Mouse (Mus musculus) ES-E14 (cell line): Measurements from ENCODE around the gene Tmem230. TPM values are rescaled to one million over a fixed set of nuclear protein-coding genes. Genes with fewer than 3 reads are reported as not detected.

Experiments
- DNase-seq: peaks from one replicate; pipeline ENCODE4 v3.0.0-alpha.2; 2013; ENCODE audit warnings: low read depth, low spot score
- H3K27ac ChIP-seq: 2 replicates; pipeline ENCODE4 v1.5.1; 2012; ENCODE audit warnings: low read depth, mild to moderate bottlenecking, low read length, moderate library complexity, mixed read lengths; ENCODE audit not compliant: poor library complexity, insufficient read depth, severe bottlenecking
- H3K36me3 ChIP-seq: 2 replicates; pipeline ENCODE4 v1.6.1; 2012; ENCODE audit warnings: mild to moderate bottlenecking, low read length, moderate library complexity, mixed read lengths; ENCODE audit not compliant: control insufficient read depth, poor library complexity, insufficient read depth, severe bottlenecking
- H3K4me1 ChIP-seq, 2 experiments: fragments of 150-350 bp in 1 of 2; sonication (generic) in 1 of 2; 2 replicates each; pipeline ENCODE4 v1.6.1; 2012; ENCODE audit warnings: low read length in 2 of 2, mild to moderate bottlenecking in 1 of 2, mixed read lengths in 1 of 2; ENCODE audit not compliant: control insufficient read depth in 2 of 2, insufficient read depth in 2 of 2, poor library complexity in 1 of 2
- H3K4me3 ChIP-seq, 2 experiments: fragments of 150-350 bp in 1 of 2; sonication (generic) in 1 of 2; 2 replicates each; pipeline ENCODE4 v1.5.1; 2012; ENCODE audit warnings: low read length in 2 of 2, low read depth in 1 of 2, mild to moderate bottlenecking in 1 of 2, mixed read lengths in 1 of 2; ENCODE audit not compliant: insufficient read depth in 1 of 2, poor library complexity in 1 of 2, severe bottlenecking in 1 of 2
- H3K9ac ChIP-seq: 2 replicates; pipeline ENCODE4 v1.6.1; 2012; ENCODE audit warnings: low read depth, mild to moderate bottlenecking, low read length, mixed read lengths; ENCODE audit not compliant: poor library complexity, insufficient read depth, severe bottlenecking
- H3K9me3 ChIP-seq: fragments of 150-350 bp; sonication (generic); 2 replicates; pipeline ENCODE4 v1.6.1; 2012; ENCODE audit warnings: low read depth, mild to moderate bottlenecking, low read length; ENCODE audit not compliant: control insufficient read depth, insufficient read depth
- CHD2 ChIP-seq: IDR thresholded peaks from 2 replicates; pipeline ENCODE4 v1.6.1; 2014; ENCODE audit warnings: mild to moderate bottlenecking, low read depth, low read length, inconsistent platforms
- HCFC1 ChIP-seq: IDR thresholded peaks from 2 replicates; pipeline ENCODE4 v1.6.1; 2012; ENCODE audit warnings: low read length, inconsistent platforms, borderline replicate concordance; ENCODE audit not compliant: insufficient read depth
- MAFK ChIP-seq: IDR thresholded peaks from 2 replicates; pipeline ENCODE4 v1.6.1; 2014; ENCODE audit warnings: mild to moderate bottlenecking, low read depth, low read length, inconsistent platforms; ENCODE audit not compliant: insufficient read depth
- ZC3H11A ChIP-seq: IDR thresholded peaks from 2 replicates; pipeline ENCODE4 v1.6.1; 2012; ENCODE audit warnings: low read depth, mild to moderate bottlenecking, inconsistent platforms, low read length, borderline replicate concordance
- ZNF384 ChIP-seq: IDR thresholded peaks from 2 replicates; pipeline ENCODE4 v1.6.1; 2012; ENCODE audit warnings: low read depth, low read length, inconsistent platforms
- in situ Hi-C, 2 experiments: fragments of 600-800 bp; cut with MboI; formaldehyde crosslinking; loops; one replicate each; pipeline ENCODE4 v1.15.1; 2025; ENCODE audit warnings: low sequenced_read_pairs in 2 of 2, inconsistent platforms in 1 of 2; ENCODE audit not compliant: unreplicated experiment in 2 of 2
- total RNA-seq: library from RNA; depleted of rRNA; stranded (reverse); fragments of 300-350 nt; gene quantifications from 2 replicates; pipeline ENCODE4 v1.2.3, GENCODE M21; 2012

Tmem230 gene
- total RNA-seq, 1 experiment, result 36.0 TPM

DNA sequence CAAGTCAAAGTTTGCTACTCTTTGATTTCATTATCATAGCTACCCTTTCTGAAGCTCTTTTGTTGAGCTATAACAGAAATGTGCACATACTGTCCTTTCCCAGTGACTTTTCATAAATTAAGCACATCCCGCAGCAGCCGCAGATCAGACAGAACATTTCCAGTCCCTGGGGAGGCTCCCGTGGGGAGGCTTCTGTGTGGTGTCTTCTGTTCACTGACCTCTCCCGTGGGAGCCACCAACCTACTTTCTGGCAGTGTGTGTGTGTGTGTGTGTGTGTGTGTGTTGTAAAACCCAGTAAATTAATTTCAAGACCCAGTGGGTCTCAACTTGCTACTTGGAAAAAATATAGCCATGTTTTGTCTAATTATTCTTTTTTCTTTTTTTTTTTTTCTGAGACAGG is 32.4 kb upstream of the Tmem230 start:
- Histone ChIP-seq H3K27ac (no peak overlapping the region), H3K36me3 (peaks cover 2% of the 10 kb centered on the region; the same call in 1 of the 2 replicates), H3K4me3 (no peak overlapping the region), H3K9me3 (no peaks in the 10 kb centered on the region), H3K4me1 (peaks cover 6 to 20% of the 10 kb centered on the region in 2 experiments), H3K9ac (no peak overlapping the region)
- in situ Hi-C loops, result no loop called here
- TF ChIP-seq ZNF384, result no peak
- no peak for TF ChIP-seq HCFC1
- TF ChIP-seq CHD2, result no peak
- no peak for TF ChIP-seq MAFK
- no peak for TF ChIP-seq ZC3H11A
- no peak for DNase-seq

DNA sequence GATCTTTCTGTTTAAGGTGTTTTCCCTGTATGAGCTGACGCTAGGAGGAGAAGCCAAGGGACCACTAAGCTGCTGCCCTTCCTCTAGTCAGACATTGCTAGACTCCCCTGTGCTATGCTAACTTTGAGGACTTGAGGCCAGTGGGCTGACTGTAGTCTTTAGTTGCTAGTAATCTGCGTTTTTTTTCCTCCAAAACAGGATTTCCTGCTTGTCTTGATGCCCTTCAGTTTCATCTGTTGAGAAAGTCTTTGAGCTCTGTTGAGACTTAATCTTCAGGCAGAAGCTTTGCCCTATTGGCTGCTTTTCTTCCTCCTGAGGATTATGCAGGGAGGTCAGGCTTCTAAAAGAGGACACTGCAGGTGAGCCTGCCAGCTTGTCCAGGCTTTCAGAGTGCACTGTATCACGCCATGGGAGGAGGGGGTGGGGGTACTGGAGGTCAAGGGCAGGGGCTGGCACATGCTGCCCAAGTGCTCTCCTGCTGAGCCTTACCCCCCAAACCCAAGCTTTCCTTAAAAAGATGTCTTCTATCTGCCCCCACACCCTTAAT is 31.8 kb upstream of the Tmem230 start:
- DNase-seq, result no peak
- TF ChIP-seq ZNF384 (no peak), MAFK (no peak), ZC3H11A (no peak), HCFC1 (no peak), CHD2 (no peak)
- Histone ChIP-seq H3K9me3 (no peaks in the 10 kb centered on the region), H3K36me3 (peaks cover 2% of the 10 kb centered on the region; the same call in 1 of the 2 replicates), H3K27ac (no peak overlapping the region), H3K4me3 (no peak overlapping the region), H3K9ac (no peak overlapping the region), H3K4me1 (peaks cover 6 to 19% of the 10 kb centered on the region in 2 experiments)
- in situ Hi-C loops, result no loop called here

DNA sequence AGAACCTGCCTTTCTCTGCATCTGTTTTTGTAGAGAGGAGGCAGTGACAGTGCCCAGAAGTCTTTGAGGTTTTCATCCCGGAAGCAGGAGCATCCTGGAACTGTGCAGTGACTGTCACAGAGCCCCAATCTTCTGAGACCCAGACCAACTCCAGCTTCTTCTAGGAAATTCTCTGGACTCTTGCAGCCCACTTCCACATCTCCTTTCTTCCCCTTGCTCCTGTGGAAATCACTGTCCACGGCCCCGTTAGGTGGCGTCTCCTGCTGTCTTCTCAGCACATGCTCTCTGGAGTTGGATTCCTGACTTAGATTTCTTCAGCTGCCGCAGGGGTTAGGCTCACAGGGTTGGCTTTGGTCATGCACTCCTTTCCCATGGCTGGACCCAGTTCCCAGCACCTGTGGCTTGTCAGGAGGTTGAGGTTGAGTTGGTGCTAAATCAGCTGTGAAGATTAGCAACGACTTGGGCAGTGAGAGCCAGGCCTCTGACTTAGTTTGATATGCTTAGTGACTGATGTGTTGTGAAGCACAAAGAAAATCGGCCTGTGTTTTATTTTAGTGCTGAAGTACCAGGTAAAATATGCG is 30.8 kb upstream of the Tmem230 start:
- peaks cover 6 to 19% of the 10 kb centered on the region in 2 experiments for H3K4me1 ChIP-seq
- in situ Hi-C loops, result no loop called here

DNA sequence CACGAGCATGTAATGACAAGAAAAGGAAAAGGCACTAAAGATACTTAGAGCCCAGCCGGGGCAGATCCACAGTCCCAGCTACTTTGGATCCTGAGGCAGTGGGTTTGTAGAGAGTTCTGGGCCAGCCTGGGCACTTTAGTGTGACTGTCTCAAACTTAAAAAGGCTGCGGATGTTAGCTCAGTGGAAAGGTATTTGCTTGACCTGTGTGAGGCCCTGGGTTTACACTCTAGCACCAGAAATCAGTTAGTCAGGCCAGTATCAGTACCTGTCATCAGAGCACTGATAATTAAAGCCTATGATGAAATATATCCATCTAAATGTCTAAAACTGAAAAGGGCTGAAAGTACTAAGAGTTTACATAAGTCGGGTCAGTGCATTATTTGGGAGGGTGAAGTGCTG is 28.6 kb upstream of the Tmem230 start:
- in situ Hi-C loops, result no loop called here
- Histone ChIP-seq H3K9me3 (no peaks in the 10 kb centered on the region), H3K9ac (no peak overlapping the region), H3K4me1 (peaks cover 5 to 12% of the 10 kb centered on the region in 2 experiments; a peak in 2 of 4 replicates), H3K27ac (no peak overlapping the region), H3K36me3 (peaks cover 2% of the 10 kb centered on the region; the same call in 1 of the 2 replicates), H3K4me3 (no peak overlapping the region)
- DNase-seq, result no peak
- TF ChIP-seq MAFK (no peak), ZNF384 (no peak), HCFC1 (no peak), CHD2 (no peak), ZC3H11A (no peak)

More for the DNA sequence above, 30.8 kb upstream of the Tmem230 start:
- Histone ChIP-seq H3K4me3 (no peak overlapping the region), H3K27ac (no peak overlapping the region), H3K36me3 (peaks cover 2% of the 10 kb centered on the region; the same call in 1 of the 2 replicates), H3K9ac (no peak overlapping the region), H3K9me3 (no peaks in the 10 kb centered on the region)
- TF ChIP-seq CHD2 (no peak), ZC3H11A (no peak), MAFK (no peak), ZNF384 (no peak), HCFC1 (no peak)
- DNase-seq, result no peak

DNA sequence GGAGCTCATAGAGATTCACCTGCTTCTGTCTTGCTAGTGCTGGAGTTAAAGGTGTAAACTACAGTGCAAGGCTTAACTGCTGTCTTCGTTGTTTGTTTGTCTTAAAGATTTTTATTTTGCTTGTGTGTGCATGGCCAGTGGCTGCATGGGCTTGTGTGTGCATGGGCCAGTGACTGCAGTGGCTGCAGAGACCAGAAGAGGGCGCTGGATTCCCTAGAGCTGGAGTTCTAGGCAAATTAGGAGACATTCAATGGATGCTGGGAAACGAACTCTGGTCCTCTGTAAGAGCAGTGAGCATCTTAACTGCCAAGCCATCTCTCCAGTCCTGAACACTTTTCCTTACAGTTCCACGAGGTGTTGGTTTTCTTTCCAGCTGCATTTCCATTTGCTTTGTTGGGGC is 27.9 kb upstream of the Tmem230 start:
- H3K4me1 ChIP-seq, result peaks cover 2 to 7% of the 10 kb centered on the region in 2 experiments; a peak in 2 of 4 replicates
- in situ Hi-C loops, result no loop called here
- no peak overlapping the region for H3K9ac ChIP-seq
- TF ChIP-seq ZC3H11A (no peak), HCFC1 (no peak), ZNF384 (no peak), MAFK (no peak), CHD2 (no peak)
- DNase-seq, result no peak
- H3K27ac ChIP-seq, result no peak overlapping the region
- H3K9me3 ChIP-seq, result no peaks in the 10 kb centered on the region
- H3K36me3 ChIP-seq, result peaks cover 2% of the 10 kb centered on the region; the same call in 1 of the 2 replicates
- H3K4me3 ChIP-seq, result no peak overlapping the region
